Mouse (Mus musculus) forebrain, embryonic 14.5 days (tissue): ENCODE measurements around the gene Ikbke. TPM values are rescaled to one million over a fixed set of nuclear protein-coding genes. Genes with fewer than 3 reads are reported as not detected.

Source experiments
- polyA plus RNA-seq: library from polyadenylated mRNA; unstranded; fragments of >200 nt; fragmentation: Nextera tagmentation; extraction: Ambion mirVana; gene quantifications from 2 replicates; pipeline ENCODE4 v1.2.1, GENCODE M21; 2014

Gene Ikbke
- polyA plus RNA-seq, 1 experiment from 2014 or later, result 0.29 TPM

Other genes starting within 250 kb of the Ikbke start
- 24.7 and 35.2 TPM in 2 replicates for gene Mapkapk2, start 181.8 kb downstream of the Ikbke start, polyA plus RNA-seq
- gene Dyrk3, start 141.3 kb downstream of the Ikbke start, polyA plus RNA-seq, result 19.2 and 19.4 TPM in 2 replicates
- gene Eif2d, start 126.4 kb downstream of the Ikbke start, polyA plus RNA-seq, result 61.5 and 66.1 TPM in 2 replicates
- gene Rassf5, start 34.3 kb downstream of the Ikbke start, polyA plus RNA-seq, result 1.0 and 1.2 TPM in 2 replicates
- 15.3 and 22.4 TPM in 2 replicates for gene Srgap2, start 247.7 kb upstream of the Ikbke start, polyA plus RNA-seq
- 2.3 and 2.7 TPM in 2 replicates for gene Fam72a, start 248.3 kb upstream of the Ikbke start, polyA plus RNA-seq